Mouse (Mus musculus): ENCODE data around the gene Coro1c.

GRCm38 (mm10) chr5:113840443-113840842 is 68.1 kb downstream of the Coro1c start:
- TF ChIP-seq CTCF (IDR thresholded peaks at IDR 0.05; ENCODE audit: low read depth, low read length), result no peak
- TF ChIP-seq POLR2A (IDR thresholded peaks at IDR 0.05; ENCODE audit: borderline replicate concordance, low read depth, low read length), result no peak

Measured in bone marrow macrophage, adult 2 months (primary cell).